Mouse (Mus musculus): Measurements from ENCODE around the gene Cyth2.

DNA sequence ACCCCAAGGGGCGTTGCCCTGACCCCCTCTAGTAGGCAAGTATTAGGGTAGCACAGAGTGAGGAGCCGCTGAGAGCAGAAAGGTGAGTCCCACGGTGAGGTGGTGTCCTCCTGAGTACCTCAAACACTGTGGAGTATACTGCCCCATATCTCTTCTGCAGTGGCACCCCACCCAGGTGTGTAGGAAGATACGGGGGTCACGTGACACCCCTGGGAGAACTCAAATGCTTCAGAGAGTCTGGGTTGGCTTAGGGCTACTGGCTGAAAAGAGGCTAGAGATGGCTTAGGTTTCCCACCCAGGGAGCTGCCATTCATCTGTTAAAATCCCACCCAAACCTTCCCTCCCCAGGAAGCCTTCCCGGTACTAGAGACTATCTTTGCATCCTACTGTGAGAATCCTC, 17.4 kb downstream of the Cyth2 start:
- TF ChIP-seq POLR2A (IDR thresholded peaks at IDR 0.05; ENCODE audit: borderline replicate concordance, control insufficient read depth, low read depth, low read length), result no peak
- TF ChIP-seq CTCF (IDR thresholded peaks at IDR 0.05; ENCODE audit: control insufficient read depth, insufficient read depth, low read length), result no peak
